Mouse (Mus musculus) heart, embryonic 16.5 days (tissue): Measurements from ENCODE around the gene Mfap3. TPM values are rescaled to one million over a fixed set of nuclear protein-coding genes. Genes with fewer than 3 reads are reported as not detected.

Experiments used
- ATAC-seq: fragments of 200-750 bp; cut with Nextera tagmentation; replicated peaks from 2 replicates; pipeline ENCODE4 v1.8.0; 2017; ENCODE audit warnings: moderate number of reproducible peaks; ENCODE audit not compliant: insufficient read depth, low FRiP score; ENCODE audit errors: extremely low read depth
- H3K27ac ChIP-seq: fragments of 300-500 bp; sonication (generic); 2 replicates; pipeline ENCODE4 v1.5.1; 2014; ENCODE audit warnings: mild to moderate bottlenecking, low read length, control low read depth, moderate library complexity
- H3K27me3 ChIP-seq: fragments of 300-500 bp; sonication (generic); 2 replicates; pipeline ENCODE4 v1.6.1; 2014; ENCODE audit warnings: low read length, mixed read lengths; ENCODE audit not compliant: control insufficient read depth, insufficient read depth
- H3K36me3 ChIP-seq: fragments of 300-500 bp; sonication (generic); 2 replicates; pipeline ENCODE4 v1.6.1; 2014; ENCODE audit not compliant: control insufficient read depth, insufficient read depth
- H3K4me1 ChIP-seq: fragments of 300-500 bp; sonication (generic); 2 replicates; pipeline ENCODE4 v1.6.1; 2014; ENCODE audit warnings: low read length, mixed read lengths; ENCODE audit not compliant: control insufficient read depth, insufficient read depth
- H3K4me2 ChIP-seq: fragments of 300-500 bp; sonication (generic); 2 replicates; pipeline ENCODE4 v1.6.1; 2014; ENCODE audit warnings: low read depth, mild to moderate bottlenecking, control low read depth, low read length
- H3K4me3 ChIP-seq: fragments of 300-500 bp; sonication (generic); 2 replicates; pipeline ENCODE4 v1.5.1; 2014; ENCODE audit warnings: mild to moderate bottlenecking, control low read depth, low read length
- H3K9ac ChIP-seq: fragments of 300-500 bp; sonication (generic); 2 replicates; pipeline ENCODE4 v1.6.1; 2014; ENCODE audit warnings: low read length, control low read depth
- H3K9me3 ChIP-seq: fragments of 300-500 bp; sonication (generic); replicated peaks from 2 replicates; pipeline ENCODE4 v1.6.1; 2016; ENCODE audit warnings: low read length; ENCODE audit not compliant: control insufficient read depth
- WGBS: fragments of 180-500 bp; shearing (Covaris S2); extraction: QIAGEN DNeasy Blood & Tissue Kit; methylation state at CpG from one replicate; pipeline ENCODE4 v1.1.7; 2014; 5-methylcytosine and 5-hydroxymethylcytosine counted together
- polyA plus RNA-seq: library from polyadenylated mRNA; unstranded; fragments of >200 nt; fragmentation: Nextera tagmentation; extraction: Ambion mirVana; gene quantifications from 2 replicates; pipeline ENCODE4 v1.2.1, GENCODE M21; 2015

The Mfap3 gene
- polyA plus RNA-seq, 1 experiment from 2014 or later = 32.1 TPM

GRCm38 (mm10) chr11:57522046-57522445 lies 3.6 kb downstream of the Mfap3 start:
- no peak overlapping the region for H3K9ac ChIP-seq
- no peak for ATAC-seq
- H3K27ac ChIP-seq = peak overlapping the region; percentile 12; the same call in 1 of the 2 replicates
- 84% methylated on average over 7 of the region's 7 CpGs for WGBS
- no peaks in the 10 kb centered on the region for H3K27me3 ChIP-seq
- H3K36me3 ChIP-seq = no peaks in the 10 kb centered on the region
- H3K4me1 ChIP-seq = peaks cover 15% of the 10 kb centered on the region
- H3K4me2 ChIP-seq = no peak overlapping the region
- no peak overlapping the region for H3K4me3 ChIP-seq
- H3K9me3 ChIP-seq = no peaks in the 10 kb centered on the region

- 83% methylated on average over 3 of the region's 3 CpGs for WGBS
Measured at GRCm38 (mm10) chr11:57523418-57523817, 5.0 kb downstream of the Mfap3 start.

DNA sequence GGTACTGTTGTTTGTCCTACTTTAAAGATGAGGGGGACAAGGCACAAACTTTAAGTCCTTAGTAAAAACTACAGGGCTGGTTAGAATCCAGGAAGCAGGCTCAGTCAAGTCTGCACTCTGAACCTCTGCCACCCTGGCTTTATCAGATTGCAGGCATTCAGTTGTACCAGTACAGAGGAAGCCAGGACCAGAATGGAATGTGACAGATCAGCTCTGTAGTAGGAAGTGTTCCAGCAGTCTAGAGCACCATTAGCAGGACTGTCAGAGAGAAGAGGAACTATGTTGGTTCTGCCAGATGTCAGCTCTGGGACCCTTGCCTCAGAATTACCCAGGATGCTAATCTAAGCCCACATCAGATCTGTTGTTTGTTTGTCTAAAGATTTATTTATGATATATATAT lies 6.1 kb downstream of the Mfap3 start:
- Histone ChIP-seq H3K27ac (peak overlapping the region; percentile 5; the same call in 1 of the 2 replicates), H3K27me3 (no peaks in the 10 kb centered on the region), H3K9me3 (no peaks in the 10 kb centered on the region), H3K4me1 (peaks cover 4% of the 10 kb centered on the region), H3K4me2 (no peak overlapping the region), H3K4me3 (no peak overlapping the region), H3K36me3 (peaks cover 8% of the 10 kb centered on the region), H3K9ac (no peak overlapping the region)
- ATAC-seq = no peak

More at GRCm38 (mm10) chr11:57523418-57523817, 5.0 kb downstream of the Mfap3 start:
- Histone ChIP-seq H3K27me3 (no peaks in the 10 kb centered on the region), H3K9ac (no peak overlapping the region), H3K4me1 (peaks cover 9% of the 10 kb centered on the region), H3K9me3 (no peaks in the 10 kb centered on the region), H3K4me3 (no peak overlapping the region), H3K36me3 (0 out of 2 replicates have a peak, but pooled peaks cover under 1% of the 10 kb centered on the region), H3K4me2 (no peak overlapping the region), H3K27ac (no peak overlapping the region)
- ATAC-seq = no peak

GRCm38 (mm10) chr11:57525900-57526299 lies 7.4 kb downstream of the Mfap3 start:
- no peak overlapping the region for H3K4me3 ChIP-seq
- no peak for ATAC-seq
- peaks cover 4% of the 10 kb centered on the region for H3K4me1 ChIP-seq
- no peaks in the 10 kb centered on the region for H3K27me3 ChIP-seq
- H3K36me3 ChIP-seq = peaks cover 21% of the 10 kb centered on the region
- H3K4me2 ChIP-seq = no peak overlapping the region
- 81% methylated on average over 3 of the region's 3 CpGs for WGBS
- no peak overlapping the region for H3K27ac ChIP-seq
- no peaks in the 10 kb centered on the region for H3K9me3 ChIP-seq
- no peak overlapping the region for H3K9ac ChIP-seq

DNA sequence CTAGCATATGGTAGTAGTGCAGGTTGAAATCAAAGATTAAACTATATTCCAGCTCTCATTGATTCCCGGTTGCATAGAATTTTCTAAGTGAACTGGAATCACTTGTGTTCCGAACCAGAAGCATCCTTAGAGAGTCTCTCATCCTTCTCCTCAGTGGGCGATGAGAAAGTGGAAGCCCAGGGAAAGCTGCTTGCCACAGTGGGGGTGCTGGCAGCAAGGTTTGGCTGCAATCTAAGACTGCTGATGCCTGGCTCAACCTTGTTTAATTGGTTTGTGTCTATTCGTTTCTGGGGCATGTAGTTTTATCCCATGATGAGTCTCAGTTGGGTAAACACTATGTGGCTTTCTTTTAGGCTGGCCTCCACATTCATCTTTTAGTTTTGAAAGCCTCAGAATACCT lies 9.0 kb downstream of the Mfap3 start:
- Histone ChIP-seq H3K9me3 (no peaks in the 10 kb centered on the region), H3K4me3 (no peak overlapping the region), H3K36me3 (peaks cover 25% of the 10 kb centered on the region), H3K27me3 (no peaks in the 10 kb centered on the region), H3K9ac (no peak overlapping the region), H3K4me2 (no peak overlapping the region), H3K4me1 (peaks cover 4% of the 10 kb centered on the region), H3K27ac (no peak overlapping the region)
- 76% methylated on average over 4 of the region's 4 CpGs for WGBS
- no peak for ATAC-seq

GRCm38 (mm10) chr11:57529111-57529510 lies 10.6 kb downstream of the Mfap3 start:
- Histone ChIP-seq H3K4me1 (peaks cover 4% of the 10 kb centered on the region), H3K9ac (no peak overlapping the region), H3K36me3 (peaks cover 25% of the 10 kb centered on the region), H3K27ac (no peak overlapping the region), H3K4me2 (no peak overlapping the region), H3K27me3 (no peaks in the 10 kb centered on the region), H3K9me3 (no peaks in the 10 kb centered on the region), H3K4me3 (no peak overlapping the region)
- no peak for ATAC-seq
- WGBS = 79% methylated on average over 3 of the region's 3 CpGs

GRCm38 (mm10) chr11:57531300-57531950 lies 13.0 kb downstream of the Mfap3 start:
- Histone ChIP-seq H3K9ac (no peak overlapping the region), H3K4me1 (peaks cover 10% of the 10 kb centered on the region), H3K27ac (peak overlapping the region; percentile 69), H3K9me3 (no peaks in the 10 kb centered on the region), H3K4me3 (no peak overlapping the region), H3K4me2 (no peak overlapping the region), H3K27me3 (no peaks in the 10 kb centered on the region), H3K36me3 (peaks cover 25% of the 10 kb centered on the region)
- peak; percentile 65 for ATAC-seq
- 66% methylated on average over 11 of the region's 11 CpGs for WGBS

DNA sequence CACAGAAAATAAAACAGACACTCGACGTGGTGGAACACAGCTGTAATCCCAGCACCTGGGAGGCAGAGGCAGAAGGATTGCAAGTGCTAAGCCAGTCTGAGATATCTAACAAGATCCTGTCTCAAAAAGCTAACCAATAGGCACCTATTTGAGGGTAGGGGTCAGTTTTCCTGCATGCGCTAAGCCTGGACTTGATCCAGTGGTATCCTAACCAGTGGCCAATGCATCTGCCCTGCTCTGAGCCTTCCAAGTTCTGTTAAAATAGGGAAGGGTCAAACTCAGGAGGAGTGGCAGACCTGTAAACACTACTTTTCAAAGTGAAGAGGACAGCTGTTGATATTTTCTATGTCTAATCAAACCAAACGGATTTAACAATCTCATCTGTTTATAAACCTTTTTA lies 13.8 kb downstream of the Mfap3 start:
- Histone ChIP-seq H3K9me3 (no peaks in the 10 kb centered on the region), H3K9ac (no peak overlapping the region), H3K36me3 (peaks cover 25% of the 10 kb centered on the region), H3K4me2 (no peak overlapping the region), H3K27ac (peak overlapping the region; percentile 16; the same call in 1 of the 2 replicates), H3K4me1 (peaks cover 10% of the 10 kb centered on the region), H3K4me3 (no peak overlapping the region), H3K27me3 (no peaks in the 10 kb centered on the region)
- ATAC-seq = no peak
- 92% methylated on average over 4 of the region's 4 CpGs for WGBS

- peaks cover 4% of the 10 kb centered on the region; the same call in 1 of the 2 replicates for H3K36me3 ChIP-seq
- no peak for ATAC-seq
Measured at GRCm38 (mm10) chr11:57535912-57536311, 17.4 kb downstream of the Mfap3 start.

More at GRCm38 (mm10) chr11:57535912-57536311, 17.4 kb downstream of the Mfap3 start:
- Histone ChIP-seq H3K27me3 (no peaks in the 10 kb centered on the region), H3K4me1 (peaks cover 10% of the 10 kb centered on the region), H3K4me2 (no peak overlapping the region), H3K9ac (no peak overlapping the region), H3K4me3 (no peak overlapping the region), H3K9me3 (no peaks in the 10 kb centered on the region), H3K27ac (no peak overlapping the region)
- WGBS = 94% methylated on average over 5 of the region's 5 CpGs
